Mouse (Mus musculus) kidney, postnatal 25 days (tissue): ENCODE results near the gene Bcas3.
A peak's percentile ranks its signal among the peaks of the same experiment; 100 is the strongest.

ENCODE experiments used
- DNase-seq, 2 experiments: peaks; one replicate each; pipeline ENCODE4 v3.0.0; 2021; ENCODE audit warnings: mixed read lengths in 2 of 2

Gene Bcas3

GRCm38 (mm10) chr11:85849037-85849436, 496.1 kb downstream of the Bcas3 start:
- peak; percentile 72 to 84 for DNase-seq

GRCm38 (mm10) chr11:85850233-85850632, 497.3 kb downstream of the Bcas3 start, which contains the start of gene Gm11444:
TSS of gene Gm11444 (minus strand) at chr11:85850333.
- no peak for DNase-seq

GRCm38 (mm10) chr11:85850758-85851157, 497.8 kb downstream of the Bcas3 start:
- peak in 1 of 2 experiments; percentile 34 for DNase-seq

GRCm38 (mm10) chr11:85857997-85858698, 505.2 kb downstream of the Bcas3 start:
- DNase-seq: no peak

GRCm38 (mm10) chr11:85864363-85864762, 511.4 kb downstream of the Bcas3 start:
- no peak for DNase-seq
